Mouse (Mus musculus) cerebellum, postnatal 25 days (tissue): ENCODE results near the gene Zfp78.
"Not testable (repeated sequence)": the region's sequence is repeated elsewhere in the genome, so short reads cannot be mapped to it uniquely, and the experiment has no call there.

Experiments
- DNase-seq, 2 experiments: peaks; one replicate each; pipeline ENCODE4 v3.0.0; 2021; ENCODE audit warnings: mixed read lengths in 2 of 2

Zfp78 gene

GRCm38 (mm10) chr7:6363047-6363488 is at the start of gene Zfp78:
TSS of gene Zfp78 (plus strand) at chr7:6363280.
- DNase-seq, result peak in 1 of 2 experiments; percentile 89

GRCm38 (mm10) chr7:6330458-6331232 is 32.4 kb upstream of the Zfp78 start:
- peak in 1 of 2 experiments; percentile 8 for DNase-seq

- DNase-seq, result peak; percentile 92 to 93
These were observed 31.7 kb upstream of the Zfp78 start, which contains the start of gene Zfp583 for GRCm38 (mm10) chr7:6331233-6331956. TSS of gene Zfp583 (minus strand) at chr7:6331285.

GRCm38 (mm10) chr7:6339865-6340264 is 23.2 kb upstream of the Zfp78 start:
- no peak for DNase-seq

- DNase-seq, result peak; percentile 86 to 88
These were observed 19.5 kb upstream of the Zfp78 start, which contains the start of gene Gm3854 for GRCm38 (mm10) chr7:6343501-6344071. TSS of gene Gm3854 (plus strand) at chr7:6343759.

- DNase-seq, result no peak
These were observed 19.0 kb upstream of the Zfp78 start for GRCm38 (mm10) chr7:6344124-6344523.

GRCm38 (mm10) chr7:6358121-6358520 is 5.0 kb upstream of the Zfp78 start:
- DNase-seq, result no peak

- DNase-seq, result peak in 1 of 2 experiments; percentile 37
These were observed 4.0 kb upstream of the Zfp78 start for GRCm38 (mm10) chr7:6358937-6359590.

- no peak for DNase-seq
These were observed 2.5 kb upstream of the Zfp78 start for GRCm38 (mm10) chr7:6360477-6361060.

- DNase-seq, result no peak
These were observed 1.3 kb upstream of the Zfp78 start for GRCm38 (mm10) chr7:6361756-6362155.

GRCm38 (mm10) chr7:6362268-6363046 is 623 bp upstream of the Zfp78 start:
- peak; percentile 98 to 99 for DNase-seq

GRCm38 (mm10) chr7:6364761-6365160 is 1.7 kb downstream of the Zfp78 start:
- DNase-seq, result no peak

- DNase-seq, result no peak
These were observed 4.1 kb downstream of the Zfp78 start for GRCm38 (mm10) chr7:6367185-6367584.

- DNase-seq, result not testable (repeated sequence)
These were observed 5.1 kb downstream of the Zfp78 start for GRCm38 (mm10) chr7:6368146-6368545.

GRCm38 (mm10) chr7:6369460-6369859 is 6.4 kb downstream of the Zfp78 start:
- DNase-seq, result no peak

- DNase-seq, result no peak
These were observed 9.9 kb downstream of the Zfp78 start for GRCm38 (mm10) chr7:6372993-6373392.

- DNase-seq, result no peak
These were observed 15.4 kb downstream of the Zfp78 start for GRCm38 (mm10) chr7:6378441-6378840.

- DNase-seq, result no peak
These were observed 18.4 kb downstream of the Zfp78 start for GRCm38 (mm10) chr7:6381431-6381830.

- DNase-seq, result peak; percentile 91 to 95
These were observed 20.0 kb downstream of the Zfp78 start, which contains the start of gene Zfp28 for GRCm38 (mm10) chr7:6383044-6383455. TSS of gene Zfp28 (plus strand) at chr7:6383295.

- no peak for DNase-seq
These were observed 20.9 kb downstream of the Zfp78 start for GRCm38 (mm10) chr7:6384011-6384410.

- no peak for DNase-seq
These were observed 23.9 kb downstream of the Zfp78 start for GRCm38 (mm10) chr7:6386995-6387394.

- DNase-seq, result no peak
These were observed 25.9 kb downstream of the Zfp78 start for GRCm38 (mm10) chr7:6388971-6389370.
